Mouse (Mus musculus): ENCODE measurements around the gene Epop. TPM values are rescaled to one million over a fixed set of nuclear protein-coding genes. Genes with fewer than 3 reads are reported as not detected.

Epop gene
- polyA plus RNA-seq (2014; fragmentation: Nextera tagmentation; extraction: Ambion mirVana), result 3.1 and 3.6 TPM in 2 replicates

DNA sequence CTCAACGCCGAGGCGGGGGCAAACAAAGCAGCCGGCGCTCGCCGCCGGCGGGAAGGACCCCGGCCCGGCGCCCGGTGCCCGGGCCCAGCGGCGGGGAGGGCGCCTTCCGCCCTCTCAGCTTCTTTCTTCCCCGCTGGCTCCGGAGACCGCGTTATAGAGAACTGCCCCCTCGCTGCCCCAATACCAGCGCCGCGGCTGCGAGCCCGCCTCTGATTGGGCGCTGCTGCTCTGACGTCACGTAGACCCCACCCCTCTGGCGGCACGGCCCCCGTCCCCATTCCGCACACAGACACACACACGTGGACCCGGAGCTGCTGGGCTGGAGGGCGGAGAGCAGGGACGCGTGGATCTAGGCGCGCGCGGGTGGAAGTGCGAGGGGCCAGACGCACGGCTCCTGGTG, at the start of gene Epop:
Gene Epop, minus strand, starts transcription at position 127 of the 400 bp plus-strand sequence.
- peak; percentile 92 for DNase-seq (ENCODE audit: low spot score)
- Histone ChIP-seq H3K9ac (ENCODE audit: low read length) (peak within 1 kb of the TSS; percentile 61), H3K4me3 (ENCODE audit: low read depth, low read length) (peak within 1 kb of the TSS; percentile 59), H3K9me3 (ENCODE audit: control insufficient read depth, low read length) (no peaks in the 10 kb centered on the region), H3K4me2 (ENCODE audit: low read length) (peak within 1 kb of the TSS; percentile 90), H3K27me3 (replicated peaks; ENCODE audit: control insufficient read depth, insufficient read depth, low read length) (peaks cover 70% of the 10 kb centered on the region), H3K4me1 (replicated peaks; ENCODE audit: control insufficient read depth, insufficient read depth, low read length) (0 out of 2 replicates have a peak, but pooled peaks cover 12% of the 10 kb centered on the region), H3K27ac (ENCODE audit: low read depth) (no peak within 1 kb of the TSS), H3K36me3 (ENCODE audit: control insufficient read depth, insufficient read depth, low read length) (no peaks in the 10 kb centered on the region)
- ATAC-seq (replicated peaks; ENCODE audit: low FRiP score, low TSS enrichment, low read depth), result peak; percentile 87
- under 1% methylated on average over 47 of the region's 47 CpGs for WGBS

DNA sequence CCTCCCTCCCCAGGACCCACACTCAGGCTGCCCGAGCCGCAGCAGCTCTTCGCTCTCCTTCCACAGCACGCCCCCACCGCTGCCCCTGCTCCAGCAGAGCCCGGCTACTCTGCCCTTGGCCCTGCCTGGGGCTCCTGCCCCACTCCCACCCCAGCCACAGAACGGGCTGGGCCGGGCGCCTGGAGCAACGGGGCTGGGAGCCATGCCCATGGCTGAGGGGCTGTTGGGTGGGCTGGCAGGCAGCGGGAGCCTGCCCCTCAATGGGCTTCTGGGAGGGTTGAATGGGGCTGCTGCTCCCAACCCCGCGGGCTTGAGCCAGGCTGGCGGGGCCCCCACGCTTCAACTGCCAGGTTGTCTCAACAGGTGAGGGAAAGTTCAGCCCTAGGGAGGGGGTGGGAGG, 48.8 kb upstream of the Epop start:
- no peak for ATAC-seq (replicated peaks; ENCODE audit: low FRiP score, low TSS enrichment, low read depth)
- DNase-seq (ENCODE audit: low spot score), result no peak
- no peak overlapping the region for H3K27ac ChIP-seq (ENCODE audit: low read depth)
- 93% methylated on average over 15 of the region's 15 CpGs for WGBS
- no peak overlapping the region for H3K4me2 ChIP-seq (ENCODE audit: low read length)
- H3K4me1 ChIP-seq (replicated peaks; ENCODE audit: control insufficient read depth, insufficient read depth, low read length), result no peaks in the 10 kb centered on the region; the same call in 1 of the 2 replicates
- no peaks in the 10 kb centered on the region for H3K27me3 ChIP-seq (replicated peaks; ENCODE audit: control insufficient read depth, insufficient read depth, low read length)
- H3K36me3 ChIP-seq (ENCODE audit: control insufficient read depth, insufficient read depth, low read length), result peaks cover 93% of the 10 kb centered on the region
- no peak overlapping the region for H3K9ac ChIP-seq (ENCODE audit: low read length)
- no peaks in the 10 kb centered on the region for H3K9me3 ChIP-seq (ENCODE audit: control insufficient read depth, low read length)
- no peak overlapping the region for H3K4me3 ChIP-seq (ENCODE audit: low read depth, low read length)

GRCm38 (mm10) chr11:97677842-97678241, 48.3 kb upstream of the Epop start:
- Histone ChIP-seq H3K27me3 (replicated peaks; ENCODE audit: control insufficient read depth, insufficient read depth, low read length) (no peaks in the 10 kb centered on the region), H3K9me3 (ENCODE audit: control insufficient read depth, low read length) (no peaks in the 10 kb centered on the region), H3K4me1 (replicated peaks; ENCODE audit: control insufficient read depth, insufficient read depth, low read length) (no peaks in the 10 kb centered on the region; the same call in 1 of the 2 replicates), H3K27ac (ENCODE audit: low read depth) (no peak overlapping the region), H3K9ac (ENCODE audit: low read length) (no peak overlapping the region), H3K36me3 (ENCODE audit: control insufficient read depth, insufficient read depth, low read length) (peaks cover 95% of the 10 kb centered on the region), H3K4me3 (ENCODE audit: low read depth, low read length) (no peak overlapping the region), H3K4me2 (ENCODE audit: low read length) (no peak overlapping the region)
- ATAC-seq (replicated peaks; ENCODE audit: low FRiP score, low TSS enrichment, low read depth), result no peak
- no peak for DNase-seq (ENCODE audit: low spot score)
- WGBS, result 66% methylated on average over 8 of the region's 8 CpGs

- ATAC-seq (replicated peaks; ENCODE audit: low FRiP score, low TSS enrichment, low read depth) (no peak), DNase-seq (ENCODE audit: low spot score) (no peak)
- Histone ChIP-seq H3K36me3 (ENCODE audit: control insufficient read depth, insufficient read depth, low read length) (peaks cover 96% of the 10 kb centered on the region), H3K9ac (ENCODE audit: low read length) (no peak overlapping the region), H3K27me3 (replicated peaks; ENCODE audit: control insufficient read depth, insufficient read depth, low read length) (no peaks in the 10 kb centered on the region), H3K4me1 (replicated peaks; ENCODE audit: control insufficient read depth, insufficient read depth, low read length) (no peaks in the 10 kb centered on the region; the same call in 1 of the 2 replicates), H3K4me2 (ENCODE audit: low read length) (no peak overlapping the region), H3K4me3 (ENCODE audit: low read depth, low read length) (no peak overlapping the region), H3K9me3 (ENCODE audit: control insufficient read depth, low read length) (no peaks in the 10 kb centered on the region), H3K27ac (ENCODE audit: low read depth) (no peak overlapping the region)
- WGBS, result 58% methylated on average over 15 of the region's 15 CpGs
These were observed 47.9 kb upstream of the Epop start for GRCm38 (mm10) chr11:97677381-97677780.

DNA sequence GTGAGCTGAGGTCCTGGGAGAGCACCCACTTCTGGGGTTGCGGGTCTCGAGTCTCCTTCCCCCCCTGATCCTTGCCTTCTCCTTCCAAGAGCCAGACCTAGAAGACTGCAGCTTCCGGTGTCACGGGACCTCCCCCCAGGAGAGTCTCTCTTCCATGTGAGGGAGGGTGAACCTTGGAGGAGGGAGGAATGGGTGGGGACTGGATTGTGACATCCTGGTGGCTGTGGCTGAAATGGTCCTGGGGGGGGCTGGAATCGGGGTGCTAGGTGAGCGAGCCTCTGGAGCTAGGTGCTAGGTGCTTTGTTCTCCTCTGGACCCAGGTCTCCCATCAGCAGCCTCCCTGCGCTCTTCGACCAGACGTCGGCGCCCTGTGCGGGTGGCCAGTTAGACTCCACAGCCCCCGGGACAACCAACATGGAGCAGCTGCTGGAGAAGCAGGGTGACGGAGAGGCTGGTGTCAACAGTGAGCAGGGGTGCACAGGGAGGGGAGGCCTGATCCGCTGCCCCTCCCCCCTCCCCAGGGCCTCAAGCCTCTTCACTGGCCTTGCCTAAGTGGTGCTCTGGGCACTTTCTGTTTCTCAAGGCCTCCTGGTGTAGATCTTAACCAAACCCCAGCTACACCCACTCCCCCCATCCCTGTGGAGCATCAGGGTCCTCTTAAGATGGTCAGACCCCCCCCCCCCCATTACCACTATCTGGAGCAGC, 46.7 kb upstream of the Epop start:
- Histone ChIP-seq H3K4me2 (ENCODE audit: low read length) (no peak overlapping the region), H3K27me3 (replicated peaks; ENCODE audit: control insufficient read depth, insufficient read depth, low read length) (no peaks in the 10 kb centered on the region), H3K9me3 (ENCODE audit: control insufficient read depth, low read length) (no peaks in the 10 kb centered on the region), H3K4me1 (replicated peaks; ENCODE audit: control insufficient read depth, insufficient read depth, low read length) (no peaks in the 10 kb centered on the region; the same call in 1 of the 2 replicates), H3K4me3 (ENCODE audit: low read depth, low read length) (no peak overlapping the region), H3K9ac (ENCODE audit: low read length) (no peak overlapping the region), H3K36me3 (ENCODE audit: control insufficient read depth, insufficient read depth, low read length) (peaks cover 96% of the 10 kb centered on the region), H3K27ac (ENCODE audit: low read depth) (no peak overlapping the region)
- ATAC-seq (replicated peaks; ENCODE audit: low FRiP score, low TSS enrichment, low read depth), result no peak
- no peak for DNase-seq (ENCODE audit: low spot score)
- WGBS, result 80% methylated on average over 14 of the region's 15 CpGs

DNA sequence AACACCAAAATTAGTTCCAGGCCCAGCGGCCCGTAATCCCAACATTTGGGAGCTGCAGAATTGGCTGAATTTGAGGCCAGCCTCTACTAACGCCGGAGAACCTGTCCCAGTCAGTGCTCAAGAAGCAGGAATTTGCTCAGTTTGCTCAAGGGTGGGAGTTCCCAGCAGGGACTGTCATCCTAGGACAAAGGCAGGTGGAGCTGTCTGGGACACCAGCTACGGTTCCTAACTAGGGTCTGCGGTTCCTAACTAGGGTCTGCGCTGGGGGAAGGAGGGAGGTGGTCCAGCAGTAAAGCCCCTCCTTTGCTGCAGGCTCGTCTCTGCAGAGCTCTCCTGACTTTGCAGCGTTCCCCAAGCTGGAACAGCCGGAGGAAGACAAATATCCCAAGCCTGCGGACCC, 43.6 kb upstream of the Epop start:
- peaks cover 94% of the 10 kb centered on the region for H3K36me3 ChIP-seq (ENCODE audit: control insufficient read depth, insufficient read depth, low read length)
- no peaks in the 10 kb centered on the region for H3K27me3 ChIP-seq (replicated peaks; ENCODE audit: control insufficient read depth, insufficient read depth, low read length)
- H3K9ac ChIP-seq (ENCODE audit: low read length), result no peak overlapping the region
- peaks cover 14% of the 10 kb centered on the region for H3K4me1 ChIP-seq (replicated peaks; ENCODE audit: control insufficient read depth, insufficient read depth, low read length)
- no peak overlapping the region for H3K4me3 ChIP-seq (ENCODE audit: low read depth, low read length)
- WGBS, result 87% methylated on average over 11 of the region's 11 CpGs
- no peak for ATAC-seq (replicated peaks; ENCODE audit: low FRiP score, low TSS enrichment, low read depth)
- H3K9me3 ChIP-seq (ENCODE audit: control insufficient read depth, low read length), result no peaks in the 10 kb centered on the region
- no peak overlapping the region for H3K4me2 ChIP-seq (ENCODE audit: low read length)
- no peak for DNase-seq (ENCODE audit: low spot score)
- no peak overlapping the region for H3K27ac ChIP-seq (ENCODE audit: low read depth)

DNA sequence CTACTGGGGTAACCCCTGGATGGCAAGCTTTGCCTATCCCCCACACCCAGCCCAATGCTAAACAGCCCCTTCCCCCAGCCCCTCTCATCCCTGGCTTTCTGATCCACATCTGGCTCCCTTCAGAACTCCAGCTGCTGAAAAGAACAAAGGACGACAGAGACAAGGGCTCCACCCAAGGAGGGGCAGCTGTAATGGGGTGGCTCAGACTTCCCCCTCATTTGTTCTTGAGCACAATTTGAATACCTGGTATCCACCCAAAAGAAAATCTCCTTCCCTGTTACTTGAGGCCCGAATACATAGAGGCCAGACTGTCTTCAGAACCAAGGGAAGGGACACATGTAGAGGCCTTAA, 41.6 kb upstream of the Epop start:
- Histone ChIP-seq H3K36me3 (ENCODE audit: control insufficient read depth, insufficient read depth, low read length) (peaks cover 91% of the 10 kb centered on the region), H3K9me3 (ENCODE audit: control insufficient read depth, low read length) (no peaks in the 10 kb centered on the region), H3K4me3 (ENCODE audit: low read depth, low read length) (no peak overlapping the region), H3K27me3 (replicated peaks; ENCODE audit: control insufficient read depth, insufficient read depth, low read length) (no peaks in the 10 kb centered on the region), H3K4me1 (replicated peaks; ENCODE audit: control insufficient read depth, insufficient read depth, low read length) (peaks cover 14% of the 10 kb centered on the region), H3K9ac (ENCODE audit: low read length) (no peak overlapping the region), H3K27ac (ENCODE audit: low read depth) (no peak overlapping the region), H3K4me2 (ENCODE audit: low read length) (no peak overlapping the region)
- ATAC-seq (replicated peaks; ENCODE audit: low FRiP score, low TSS enrichment, low read depth) (no peak), DNase-seq (ENCODE audit: low spot score) (no peak)
- WGBS, result 61% methylated on average over 2 of the region's 2 CpGs

GRCm38 (mm10) chr11:97670234-97671176, 41.0 kb upstream of the Epop start:
- peaks cover 92% of the 10 kb centered on the region for H3K36me3 ChIP-seq (ENCODE audit: control insufficient read depth, insufficient read depth, low read length)
- H3K4me2 ChIP-seq (ENCODE audit: low read length), result no peak overlapping the region
- H3K4me1 ChIP-seq (replicated peaks; ENCODE audit: control insufficient read depth, insufficient read depth, low read length), result peaks cover 15% of the 10 kb centered on the region
- no peak for ATAC-seq (replicated peaks; ENCODE audit: low FRiP score, low TSS enrichment, low read depth)
- no peaks in the 10 kb centered on the region for H3K9me3 ChIP-seq (ENCODE audit: control insufficient read depth, low read length)
- no peak overlapping the region for H3K4me3 ChIP-seq (ENCODE audit: low read depth, low read length)
- WGBS, result 66% methylated on average over 13 of the region's 13 CpGs
- no peak overlapping the region for H3K9ac ChIP-seq (ENCODE audit: low read length)
- H3K27me3 ChIP-seq (replicated peaks; ENCODE audit: control insufficient read depth, insufficient read depth, low read length), result no peaks in the 10 kb centered on the region
- DNase-seq (ENCODE audit: low spot score), result peak; percentile 46
- H3K27ac ChIP-seq (ENCODE audit: low read depth), result no peak overlapping the region

Measured in intestine, embryonic 14.5 days (tissue).